Mouse (Mus musculus) mouse trophoblast stem cell (cell line): ENCODE data around the gene Gm28051.

ENCODE experiments used
- in situ Hi-C, 2 experiments: fragments of 300-500 bp; cut with MseI, MboI; formaldehyde crosslinking; loops; 2 replicates in 1 of 2; 3 replicates in 1 of 2; pipeline ENCODE4 v1.15.1; 2025

Gm28051 gene

GRCm38 (mm10) chr12:102695369-102696239 is 62.0 kb downstream of the Gm28051 start:
- in situ Hi-C loops = no loop called here

GRCm38 (mm10) chr12:102691761-102692160 is 65.8 kb downstream of the Gm28051 start:
- in situ Hi-C loops = no loop called here

- in situ Hi-C loops = no loop called here
Observed at GRCm38 (mm10) chr12:102691180-102691579, 66.4 kb downstream of the Gm28051 start.

GRCm38 (mm10) chr12:102689773-102690563 is 67.6 kb downstream of the Gm28051 start:
- in situ Hi-C loops = no loop called here

- in situ Hi-C loops = no loop called here
Observed at GRCm38 (mm10) chr12:102686321-102686720, 71.2 kb downstream of the Gm28051 start.

GRCm38 (mm10) chr12:102685523-102685931 is 72.0 kb downstream of the Gm28051 start:
- in situ Hi-C loops = no loop called here

GRCm38 (mm10) chr12:102684720-102685386 is 72.7 kb downstream of the Gm28051 start:
- in situ Hi-C loops = no loop called here

GRCm38 (mm10) chr12:102683979-102684378 is 73.6 kb downstream of the Gm28051 start:
- in situ Hi-C loops = no loop called here

- in situ Hi-C loops = no loop called here
Observed at GRCm38 (mm10) chr12:102683438-102683837, 74.1 kb downstream of the Gm28051 start.

GRCm38 (mm10) chr12:102682722-102683299 is 74.8 kb downstream of the Gm28051 start:
- in situ Hi-C loops = no loop called here

GRCm38 (mm10) chr12:102682085-102682484 is 75.5 kb downstream of the Gm28051 start:
- in situ Hi-C loops = no loop called here

GRCm38 (mm10) chr12:102681590-102681989 is 76.0 kb downstream of the Gm28051 start:
- in situ Hi-C loops = no loop called here

- in situ Hi-C loops = no loop called here
Observed at GRCm38 (mm10) chr12:102678820-102679219, 78.7 kb downstream of the Gm28051 start.

- in situ Hi-C loops = no loop called here
Observed at GRCm38 (mm10) chr12:102677089-102677488, 80.5 kb downstream of the Gm28051 start.

GRCm38 (mm10) chr12:102674556-102674955 is 83.0 kb downstream of the Gm28051 start:
- in situ Hi-C loops = no loop called here

GRCm38 (mm10) chr12:102674123-102674522 is 83.4 kb downstream of the Gm28051 start:
- in situ Hi-C loops = no loop called here

- in situ Hi-C loops = no loop called here
Observed at GRCm38 (mm10) chr12:102672857-102673839, 84.4 kb downstream of the Gm28051 start.

GRCm38 (mm10) chr12:102672176-102672575 is 85.4 kb downstream of the Gm28051 start:
- in situ Hi-C loops = no loop called here

- in situ Hi-C loops = no loop called here
Observed at GRCm38 (mm10) chr12:102670848-102671247, 86.7 kb downstream of the Gm28051 start.
